Mouse (Mus musculus) urinary bladder, postnatal 14 days (tissue): ENCODE data around the gene Myo5c.

ENCODE experiments used
- DNase-seq: peaks from one replicate; pipeline ENCODE4 v3.0.0; 2021; ENCODE audit warnings: low spot score

The Myo5c gene

GRCm38 (mm10) chr9:75231841-75232746, at the start of gene Myo5c:
Myo5c (plus strand) TSS chr9:75232020.
- DNase-seq, result peak; percentile 65

- no peak for DNase-seq
These were observed 44.1 kb upstream of the Myo5c start for GRCm38 (mm10) chr9:75187646-75188260.

GRCm38 (mm10) chr9:75193858-75194257, 38.0 kb upstream of the Myo5c start:
- no peak for DNase-seq

GRCm38 (mm10) chr9:75196335-75196734, 35.5 kb upstream of the Myo5c start:
- peak; percentile 37 for DNase-seq

GRCm38 (mm10) chr9:75197297-75197696, 34.5 kb upstream of the Myo5c start:
- peak; percentile 37 for DNase-seq

- DNase-seq, result no peak
These were observed 30.3 kb upstream of the Myo5c start for GRCm38 (mm10) chr9:75201506-75201905.

- no peak for DNase-seq
These were observed 29.8 kb upstream of the Myo5c start for GRCm38 (mm10) chr9:75202036-75202435.

GRCm38 (mm10) chr9:75209246-75209645, 22.6 kb upstream of the Myo5c start:
- no peak for DNase-seq

- DNase-seq, result no peak
These were observed 21.6 kb upstream of the Myo5c start for GRCm38 (mm10) chr9:75210269-75210668.

GRCm38 (mm10) chr9:75214743-75215413, 16.9 kb upstream of the Myo5c start:
- no peak for DNase-seq

- no peak for DNase-seq
These were observed 11.9 kb upstream of the Myo5c start for GRCm38 (mm10) chr9:75219942-75220341.

- DNase-seq, result peak; percentile 24
These were observed 10.2 kb upstream of the Myo5c start for GRCm38 (mm10) chr9:75221420-75222287.

GRCm38 (mm10) chr9:75232860-75233259, 1.0 kb downstream of the Myo5c start:
- DNase-seq, result no peak

- DNase-seq, result peak; percentile 17
These were observed 2.5 kb downstream of the Myo5c start for GRCm38 (mm10) chr9:75234271-75234741.

GRCm38 (mm10) chr9:75234983-75235627, 3.3 kb downstream of the Myo5c start:
- no peak for DNase-seq

- no peak for DNase-seq
These were observed 3.9 kb downstream of the Myo5c start for GRCm38 (mm10) chr9:75235696-75236095.

GRCm38 (mm10) chr9:75236416-75237308, 4.8 kb downstream of the Myo5c start:
- DNase-seq, result peak; percentile 45

GRCm38 (mm10) chr9:75238179-75238578, 6.4 kb downstream of the Myo5c start:
- DNase-seq, result no peak

GRCm38 (mm10) chr9:75243052-75243451, 11.2 kb downstream of the Myo5c start:
- no peak for DNase-seq
